Mouse (Mus musculus): ENCODE data around the gene Kank1.

Gene Kank1

GRCm38 (mm10) chr19:25315458-25315889 is 78.7 kb downstream of the Kank1 start:
- no peak for DNase-seq

- no peak for DNase-seq
These were observed 79.2 kb downstream of the Kank1 start for GRCm38 (mm10) chr19:25315993-25316392.

GRCm38 (mm10) chr19:25324265-25324664 is 87.5 kb downstream of the Kank1 start:
- DNase-seq: no peak

GRCm38 (mm10) chr19:25325113-25326001 is 88.6 kb downstream of the Kank1 start:
- DNase-seq: no peak

- no peak for DNase-seq
These were observed 89.2 kb downstream of the Kank1 start for GRCm38 (mm10) chr19:25326002-25326300.

GRCm38 (mm10) chr19:25327633-25328032 is 90.9 kb downstream of the Kank1 start:
- DNase-seq: no peak

- peak; percentile 68 for DNase-seq
These were observed 97.6 kb downstream of the Kank1 start for GRCm38 (mm10) chr19:25334360-25334759.

GRCm38 (mm10) chr19:25336731-25337130 is 100.0 kb downstream of the Kank1 start:
- no peak for DNase-seq

- peak; percentile 85 for DNase-seq
These were observed 104.2 kb downstream of the Kank1 start for GRCm38 (mm10) chr19:25340630-25341620.

- no peak for DNase-seq
These were observed 105.3 kb downstream of the Kank1 start for GRCm38 (mm10) chr19:25342026-25342425.

- DNase-seq: no peak
These were observed 107.0 kb downstream of the Kank1 start for GRCm38 (mm10) chr19:25343657-25344322.

- no peak for DNase-seq
These were observed 107.6 kb downstream of the Kank1 start for GRCm38 (mm10) chr19:25344371-25344770.

- no peak for DNase-seq
These were observed 109.2 kb downstream of the Kank1 start for GRCm38 (mm10) chr19:25345972-25346371.

- no peak for DNase-seq
These were observed 110.7 kb downstream of the Kank1 start for GRCm38 (mm10) chr19:25347515-25347914.

GRCm38 (mm10) chr19:25351257-25351955 is 114.6 kb downstream of the Kank1 start:
- DNase-seq: no peak

GRCm38 (mm10) chr19:25357094-25357493 is 120.3 kb downstream of the Kank1 start:
- DNase-seq: no peak

- DNase-seq: no peak
These were observed 121.8 kb downstream of the Kank1 start for GRCm38 (mm10) chr19:25358486-25359120.

- peak; percentile 64 for DNase-seq
These were observed 123.8 kb downstream of the Kank1 start for GRCm38 (mm10) chr19:25360571-25361029.

- no peak for DNase-seq
These were observed 125.2 kb downstream of the Kank1 start for GRCm38 (mm10) chr19:25361956-25362355.

- DNase-seq: no peak
These were observed 128.9 kb downstream of the Kank1 start for GRCm38 (mm10) chr19:25365698-25366097.

- DNase-seq: no peak
These were observed 129.8 kb downstream of the Kank1 start for GRCm38 (mm10) chr19:25366620-25367019.

GRCm38 (mm10) chr19:25370428-25370827 is 133.7 kb downstream of the Kank1 start:
- no peak for DNase-seq

All from embryo, embryonic 11 days (tissue).